Mouse (Mus musculus) common myeloid progenitor, adult 5-6 weeks (primary cell): ENCODE data around the gene Fndc5. TPM values are rescaled to one million over a fixed set of nuclear protein-coding genes. Genes with fewer than 3 reads are reported as not detected.

Experiments used
- ATAC-seq: replicated peaks from 2 replicates; pipeline ENCODE4 v1.8.0; 2016; ENCODE audit warnings: low read depth, mild to moderate bottlenecking, moderate TSS enrichment, inconsistent platforms; ENCODE audit not compliant: poor library complexity, severe bottlenecking
- total RNA-seq: library from RNA; stranded (forward); fragments of 200-1000, 187-1606 nt; gene quantifications from 2 replicates; pipeline ENCODE4 v1.2.3, GENCODE M21; 2017

Gene Fndc5
- total RNA-seq = not detected in 2 replicates

GRCm38 (mm10) chr4:129136579-129137391 lies at the start of gene Fndc5:
TSS of gene Fndc5 (plus strand) at chr4:129136999.
- ATAC-seq = no peak

DNA sequence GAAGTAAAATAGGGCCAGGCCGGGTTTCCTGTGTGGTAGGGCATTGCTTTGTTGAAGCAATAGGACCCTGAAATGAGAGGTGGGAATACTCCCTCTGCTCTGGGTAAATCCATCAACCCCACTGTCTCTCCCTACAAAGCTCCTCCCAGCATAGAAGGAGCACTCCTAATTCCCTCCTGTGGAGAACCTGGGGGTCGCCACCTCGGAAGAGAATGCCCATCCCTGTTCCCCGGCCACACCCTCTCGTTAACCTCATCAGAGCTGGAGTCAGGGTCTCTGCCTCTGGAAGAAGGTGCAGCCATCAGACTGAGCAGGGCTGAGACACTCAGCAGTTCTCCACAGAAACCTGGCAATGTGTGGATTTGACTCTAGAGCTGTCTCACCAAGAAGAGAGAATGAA lies 48.9 kb upstream of the Fndc5 start:
- ATAC-seq = no peak

DNA sequence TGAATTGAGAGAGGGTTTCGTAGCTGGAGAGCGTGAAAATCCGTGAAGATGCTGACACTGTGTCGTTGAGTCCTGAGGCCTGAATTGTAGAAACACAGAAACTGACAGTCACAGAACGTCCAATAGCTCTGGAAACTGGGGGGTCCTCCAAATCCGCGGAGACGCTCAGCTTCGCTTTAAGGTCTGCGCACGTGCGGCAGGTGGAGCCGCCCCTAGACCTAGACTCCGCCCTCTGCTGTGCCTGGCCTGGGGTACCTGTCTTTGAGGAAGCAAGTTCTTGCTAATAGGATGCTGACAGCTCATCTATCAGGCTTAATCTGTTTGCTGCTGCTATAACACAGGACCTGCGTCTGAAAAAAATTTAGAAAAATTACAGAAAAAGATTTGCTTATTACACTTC lies 41.5 kb upstream of the Fndc5 start:
- no peak for ATAC-seq

GRCm38 (mm10) chr4:129097006-129097405 lies 39.8 kb upstream of the Fndc5 start:
- ATAC-seq = no peak

GRCm38 (mm10) chr4:129102133-129102829 lies 34.5 kb upstream of the Fndc5 start:
- no peak for ATAC-seq

GRCm38 (mm10) chr4:129105356-129105755 lies 31.4 kb upstream of the Fndc5 start, which contains the start of gene Tmem54:
TSS of gene Tmem54 (plus strand) at chr4:129105548.
- no peak; the same call in 1 of the 2 replicates for ATAC-seq

DNA sequence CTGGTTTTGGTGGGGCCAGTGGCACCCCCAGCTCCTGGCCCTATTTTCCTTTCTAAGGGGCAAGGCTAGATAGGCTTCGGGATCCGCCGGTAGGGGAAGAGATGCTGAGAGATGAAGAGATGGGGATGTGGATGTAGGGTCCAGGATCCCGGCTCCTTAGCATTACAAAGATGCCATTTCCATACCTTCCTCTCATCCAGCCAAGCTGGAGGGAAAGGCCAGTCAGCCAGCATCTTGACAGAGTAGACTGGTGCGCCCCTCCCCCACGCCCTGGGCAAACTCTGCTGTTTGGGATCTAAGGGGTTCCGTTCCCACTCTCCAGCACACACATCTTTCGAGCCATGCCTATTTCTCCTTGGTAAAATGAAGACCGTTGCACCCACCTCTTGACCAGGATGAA lies 30.7 kb upstream of the Fndc5 start:
- ATAC-seq = no peak

GRCm38 (mm10) chr4:129107348-129107899 lies 29.4 kb upstream of the Fndc5 start:
- no peak for ATAC-seq

- ATAC-seq = no peak
These were observed 28.2 kb upstream of the Fndc5 start for GRCm38 (mm10) chr4:129108624-129109023.

- ATAC-seq = no peak
These were observed 26.0 kb upstream of the Fndc5 start for GRCm38 (mm10) chr4:129110804-129111203.

DNA sequence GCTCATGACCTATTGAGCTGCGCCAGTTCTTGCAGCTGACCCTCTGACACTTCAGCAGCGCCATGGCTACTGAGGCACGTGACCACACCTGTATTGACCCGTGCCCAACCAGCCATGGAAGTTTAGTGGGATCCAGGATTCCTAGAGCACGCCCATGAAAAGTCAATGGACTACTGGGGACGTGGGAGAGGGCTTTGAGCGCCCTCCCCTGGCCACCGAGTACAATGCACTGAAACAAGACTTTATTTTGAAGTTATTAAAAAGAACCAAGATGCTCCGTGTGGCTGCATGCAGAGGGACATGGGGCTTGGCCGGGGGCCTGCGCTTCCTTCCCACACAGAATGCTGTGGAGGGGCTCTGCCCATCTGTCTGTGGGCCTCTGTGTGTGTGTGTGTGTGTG lies 25.4 kb upstream of the Fndc5 start:
- no peak for ATAC-seq

GRCm38 (mm10) chr4:129112231-129112630 lies 24.6 kb upstream of the Fndc5 start:
- ATAC-seq = no peak

DNA sequence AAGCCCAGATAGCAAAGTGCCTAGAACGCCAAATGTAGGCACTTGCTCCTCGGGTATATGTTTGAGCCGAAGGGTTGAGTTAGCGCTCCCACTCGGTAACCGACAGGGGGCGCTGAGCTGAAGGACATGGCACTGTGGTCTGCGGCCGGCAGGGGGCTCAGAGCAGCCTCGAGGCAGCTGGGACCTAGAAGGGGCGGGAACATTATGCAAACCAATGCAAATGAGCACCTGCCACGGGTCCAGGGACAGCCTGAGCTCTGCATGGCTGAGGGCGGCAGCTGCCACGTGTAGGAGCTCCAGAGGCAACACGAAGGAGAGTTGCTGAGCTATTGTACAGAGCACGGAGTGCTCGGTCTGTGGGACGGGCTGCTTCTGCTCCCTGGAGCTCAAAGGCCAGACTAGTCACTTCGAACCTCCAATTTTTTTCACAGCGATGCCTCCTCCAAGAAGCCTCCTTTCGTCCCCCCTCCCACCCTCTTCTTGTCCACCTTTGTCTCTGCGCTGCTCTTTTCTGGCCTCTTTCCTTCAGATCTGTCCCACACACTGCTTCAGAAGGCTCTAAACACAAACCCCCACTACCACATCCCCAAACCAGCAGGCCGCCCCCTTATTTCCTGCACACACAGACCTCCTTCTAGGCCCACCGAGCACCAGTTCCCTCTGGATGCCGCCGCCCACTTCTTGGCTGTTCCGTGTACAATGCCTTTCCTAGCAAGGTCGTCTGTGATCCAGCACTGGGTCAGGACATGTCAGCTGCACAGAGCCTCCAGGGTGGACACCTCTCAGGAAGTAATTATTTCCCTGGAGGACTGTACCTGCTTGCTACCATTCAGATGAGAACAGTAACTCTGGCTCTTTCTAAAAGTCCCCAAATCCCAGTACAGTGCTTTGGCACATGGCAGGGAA lies 23.5 kb upstream of the Fndc5 start:
- ATAC-seq = peak; percentile 91

- ATAC-seq = no peak
These were observed 20.1 kb upstream of the Fndc5 start for GRCm38 (mm10) chr4:129116703-129117102.

DNA sequence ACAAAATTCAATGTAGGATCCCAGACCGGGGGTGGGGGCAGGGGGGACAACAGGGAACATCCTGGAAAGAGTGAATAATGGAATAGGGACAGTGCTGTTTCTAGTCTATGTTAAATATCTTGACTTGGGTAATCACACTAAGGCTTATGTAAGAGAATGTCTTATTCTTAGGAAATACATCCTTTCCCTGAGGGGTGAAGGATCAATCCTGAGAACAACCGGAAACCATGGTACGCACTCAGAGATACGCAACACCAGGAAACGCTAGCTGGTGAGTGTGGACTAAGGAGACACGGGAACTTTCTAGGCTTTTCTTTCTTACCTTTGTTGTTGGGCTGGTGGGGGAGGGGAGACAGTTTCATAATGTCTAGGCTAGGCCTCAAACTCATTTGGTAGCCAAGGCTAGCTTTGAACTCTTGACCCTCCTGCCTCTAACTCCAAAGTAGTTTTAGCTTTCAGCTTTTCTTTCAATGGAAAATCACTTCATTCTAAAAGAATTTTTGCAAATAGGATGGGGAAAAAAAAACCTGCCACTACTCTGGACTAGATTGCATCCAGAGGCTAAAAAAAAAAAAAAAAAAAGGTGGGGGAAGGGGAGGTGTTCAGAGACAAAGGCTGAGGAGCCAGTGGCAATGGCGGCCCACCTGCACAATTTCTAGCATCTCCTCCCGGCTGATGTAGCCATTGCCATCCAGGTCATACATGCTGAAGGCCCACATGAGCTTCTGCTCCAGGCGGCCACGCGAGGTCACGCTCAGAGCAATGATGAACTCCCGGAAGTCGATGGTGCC lies 18.9 kb upstream of the Fndc5 start:
- no peak for ATAC-seq

DNA sequence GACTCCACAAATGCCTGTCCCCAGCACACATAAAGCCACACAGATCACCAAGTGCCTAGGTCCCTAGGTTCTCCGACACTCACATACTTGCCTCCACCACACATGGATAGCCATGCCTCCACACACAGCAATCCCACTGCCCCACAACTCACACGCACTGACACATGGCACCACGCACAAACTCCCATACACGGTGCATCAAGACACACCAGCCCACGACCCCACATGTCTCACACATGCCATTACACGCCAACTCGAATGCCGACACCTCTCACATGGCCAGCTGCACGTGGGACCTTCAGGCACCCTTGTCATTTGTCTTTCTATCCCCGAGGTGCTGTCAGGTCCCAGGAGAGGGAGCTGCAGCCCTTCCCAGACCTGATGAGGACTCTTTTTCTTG lies 17.1 kb upstream of the Fndc5 start:
- ATAC-seq = no peak

DNA sequence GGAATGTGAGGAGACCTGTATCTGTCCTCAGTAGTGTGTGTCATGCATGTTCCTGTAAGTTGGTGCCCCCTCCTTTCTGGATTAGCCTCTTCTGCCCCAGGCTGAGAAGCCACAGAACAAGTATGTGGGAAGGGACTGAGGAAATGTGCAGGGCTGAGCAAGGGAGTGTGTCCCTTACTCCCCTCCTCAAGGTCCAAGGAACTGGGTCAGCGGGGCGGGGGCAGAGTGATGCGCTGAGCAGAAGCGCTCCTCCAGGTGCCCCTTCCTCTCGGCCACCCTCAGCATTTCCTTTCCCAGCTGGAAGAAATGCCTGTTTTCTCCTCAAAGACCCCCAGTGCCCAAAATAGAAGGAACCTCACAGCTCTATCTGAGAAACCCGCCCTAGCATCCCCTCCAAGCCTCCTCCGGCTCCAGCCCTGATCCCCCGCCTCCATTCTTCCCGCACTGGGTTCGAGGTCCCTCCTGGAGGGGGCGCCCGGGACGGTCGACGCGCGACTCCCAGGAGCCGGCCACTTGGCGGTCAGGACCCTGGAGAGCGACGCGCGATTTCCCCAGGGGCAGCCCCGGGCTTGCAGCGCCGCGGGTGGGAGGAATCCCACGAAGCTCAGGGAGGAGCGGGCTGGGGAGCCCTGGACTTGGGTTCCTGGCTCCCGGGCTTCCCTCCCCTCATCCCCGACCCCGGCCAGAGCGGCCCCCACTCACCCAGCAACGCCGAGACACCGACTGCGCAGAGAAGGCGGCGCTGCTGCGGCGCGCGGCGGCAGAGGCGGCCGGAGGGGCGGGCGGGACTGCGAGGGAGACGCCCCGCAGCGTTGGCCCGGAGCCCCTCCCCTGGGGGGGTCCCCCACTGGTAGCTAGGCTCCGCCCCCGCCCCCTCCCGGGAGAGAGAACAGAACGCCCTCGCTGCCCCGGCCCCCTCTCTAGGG lies 16.0 kb upstream of the Fndc5 start:
- ATAC-seq = peak; percentile 84

DNA sequence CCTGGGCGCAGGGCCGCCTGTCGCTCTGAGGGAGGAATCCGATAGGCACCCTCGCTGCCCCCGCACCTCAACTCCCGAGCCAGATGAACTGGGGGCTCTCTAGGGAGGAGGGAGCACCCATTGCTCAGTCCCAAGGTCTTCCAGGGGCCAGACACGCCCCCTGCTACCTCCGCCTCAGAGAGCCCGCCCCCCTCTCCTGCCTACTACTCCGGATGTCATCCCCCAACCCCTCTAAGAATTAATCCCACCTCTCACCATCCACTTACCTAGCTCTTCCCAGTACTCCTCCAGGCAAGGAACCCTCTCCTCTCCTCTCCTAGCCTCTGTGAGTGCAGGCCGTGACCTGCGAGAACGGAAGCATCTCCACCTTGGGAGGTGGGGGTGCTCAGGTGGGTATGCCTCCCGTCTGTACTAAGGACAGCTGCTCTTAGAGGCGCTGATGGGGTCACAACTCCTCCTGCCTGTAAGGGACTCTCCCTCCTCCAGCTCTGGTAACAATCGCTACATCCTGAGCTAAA lies 15.2 kb upstream of the Fndc5 start, which contains the start of gene Hpca:
Hpca (minus strand) TSS at position 468 of the 518 bp plus-strand sequence.
- 0 out of 2 replicates have a peak, but pooled peaks have one; percentile 5 for ATAC-seq
